Mouse (Mus musculus) hindbrain, embryonic 14.5 days (tissue): ENCODE measurements around the gene Ergic1. TPM values are rescaled to one million over a fixed set of nuclear protein-coding genes. Genes with fewer than 3 reads are reported as not detected.

Experiments used
- ATAC-seq: fragments of 200-750 bp; cut with Nextera tagmentation; 2 replicates; pipeline ENCODE4 v1.8.0; 2017; ENCODE audit warnings: moderate number of reproducible peaks, mild to moderate bottlenecking, moderate TSS enrichment, moderate library complexity; ENCODE audit not compliant: low FRiP score
- DNase-seq: peaks from one replicate; pipeline ENCODE4 v3.0.0-alpha.2; 2015; ENCODE audit warnings: low spot score
- H3K27ac ChIP-seq: fragments of 300-500 bp; sonication (generic); 2 replicates; pipeline ENCODE4 v1.5.1; 2014; ENCODE audit warnings: mild to moderate bottlenecking, moderate library complexity
- H3K27me3 ChIP-seq: fragments of 300-500 bp; sonication (generic); 2 replicates; pipeline ENCODE4 v1.6.1; 2014; ENCODE audit warnings: mild to moderate bottlenecking, low read length, mixed read lengths; ENCODE audit not compliant: control insufficient read depth, insufficient read depth
- H3K36me3 ChIP-seq: fragments of 300-500 bp; sonication (generic); replicated peaks from 2 replicates; pipeline ENCODE4 v1.6.1; 2014; ENCODE audit not compliant: control insufficient read depth, insufficient read depth
- H3K4me1 ChIP-seq: fragments of 300-500 bp; sonication (generic); replicated peaks from 2 replicates; pipeline ENCODE4 v1.6.1; 2014; ENCODE audit warnings: antibody characterized with exemption, low read length, mixed read lengths; ENCODE audit not compliant: control insufficient read depth, insufficient read depth
- H3K4me2 ChIP-seq: fragments of 300-500 bp; sonication (generic); replicated peaks from 2 replicates; pipeline ENCODE4 v1.6.1; 2014; ENCODE audit warnings: mild to moderate bottlenecking, moderate library complexity
- H3K4me3 ChIP-seq: fragments of 300-500 bp; sonication (generic); replicated peaks from 2 replicates; pipeline ENCODE4 v1.5.1; 2014; ENCODE audit warnings: mild to moderate bottlenecking, low read length
- H3K9ac ChIP-seq: fragments of 300-500 bp; sonication (generic); 2 replicates; pipeline ENCODE4 v1.6.1; 2014
- H3K9me3 ChIP-seq: fragments of 300-500 bp; sonication (generic); 2 replicates; pipeline ENCODE4 v1.6.1; 2016; ENCODE audit warnings: low read length; ENCODE audit not compliant: control insufficient read depth
- WGBS: fragments of 180-500 bp; shearing (Covaris S2); extraction: QIAGEN DNeasy Blood & Tissue Kit; methylation state at CpG from one replicate; pipeline ENCODE4 v1.1.7; 2014; 5-methylcytosine and 5-hydroxymethylcytosine counted together
- polyA plus RNA-seq: library from polyadenylated mRNA; unstranded; fragments of >200 nt; fragmentation: Nextera tagmentation; extraction: Ambion mirVana; gene quantifications from 2 replicates; pipeline ENCODE4 v1.2.1, GENCODE M21; 2014

Gene Ergic1
- polyA plus RNA-seq, 1 experiment from 2014 or later: 110 TPM

DNA sequence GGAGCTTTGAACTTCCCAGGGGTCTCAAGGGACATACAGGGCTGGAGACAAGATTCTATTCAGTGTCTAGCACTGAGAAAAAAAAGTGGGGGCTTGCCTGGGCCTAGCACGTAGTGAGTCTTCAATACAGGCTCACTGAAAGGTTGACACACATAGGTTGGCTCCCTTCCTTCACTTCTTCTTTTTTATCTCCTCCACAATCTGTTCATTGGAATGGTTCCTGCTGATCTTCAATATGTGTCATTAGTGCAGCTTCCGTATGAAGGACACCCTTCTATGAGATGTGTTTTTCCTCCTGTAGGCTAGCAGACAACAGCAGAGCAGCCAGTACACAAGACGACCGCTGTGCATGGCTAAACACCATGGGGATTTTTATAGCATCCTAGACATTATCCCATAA lies 36.5 kb upstream of the Ergic1 start:
- WGBS: 84% methylated on average over 4 of the region's 4 CpGs
- H3K36me3 ChIP-seq: no peaks in the 10 kb centered on the region
- no peak overlapping the region for H3K4me2 ChIP-seq
- ATAC-seq (no peak), DNase-seq (no peak)
- H3K9ac ChIP-seq: no peak overlapping the region
- H3K4me1 ChIP-seq: no peaks in the 10 kb centered on the region
- H3K9me3 ChIP-seq: no peaks in the 10 kb centered on the region
- no peaks in the 10 kb centered on the region for H3K27me3 ChIP-seq
- no peak overlapping the region for H3K4me3 ChIP-seq
- no peak overlapping the region for H3K27ac ChIP-seq

DNA sequence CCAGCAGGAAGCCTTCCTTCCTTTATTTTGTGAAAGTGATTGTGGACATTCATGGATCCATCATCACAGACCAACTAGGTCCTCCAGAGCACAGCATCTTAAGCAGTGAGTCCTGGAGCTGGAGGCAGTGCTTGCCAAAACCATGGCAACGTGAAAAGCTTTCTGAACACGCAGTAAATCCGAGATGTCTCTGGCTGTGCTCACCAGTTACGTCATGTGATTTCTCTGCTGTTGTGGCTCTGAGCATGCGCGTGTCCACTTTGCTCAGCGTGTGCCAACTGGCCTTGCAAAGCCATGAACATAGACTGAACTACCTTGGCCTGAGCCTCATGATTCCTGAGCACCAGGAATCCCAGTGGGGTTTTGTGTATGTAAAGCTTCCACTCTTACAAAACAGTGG lies 36.0 kb upstream of the Ergic1 start:
- H3K4me2 ChIP-seq: no peak overlapping the region
- 70% methylated on average over 7 of the region's 7 CpGs for WGBS
- DNase-seq (no peak), ATAC-seq (no peak)
- no peaks in the 10 kb centered on the region for H3K9me3 ChIP-seq
- H3K4me3 ChIP-seq: no peak overlapping the region
- no peak overlapping the region for H3K9ac ChIP-seq
- no peaks in the 10 kb centered on the region for H3K27me3 ChIP-seq
- no peak overlapping the region for H3K27ac ChIP-seq
- no peaks in the 10 kb centered on the region for H3K4me1 ChIP-seq
- no peaks in the 10 kb centered on the region for H3K36me3 ChIP-seq

DNA sequence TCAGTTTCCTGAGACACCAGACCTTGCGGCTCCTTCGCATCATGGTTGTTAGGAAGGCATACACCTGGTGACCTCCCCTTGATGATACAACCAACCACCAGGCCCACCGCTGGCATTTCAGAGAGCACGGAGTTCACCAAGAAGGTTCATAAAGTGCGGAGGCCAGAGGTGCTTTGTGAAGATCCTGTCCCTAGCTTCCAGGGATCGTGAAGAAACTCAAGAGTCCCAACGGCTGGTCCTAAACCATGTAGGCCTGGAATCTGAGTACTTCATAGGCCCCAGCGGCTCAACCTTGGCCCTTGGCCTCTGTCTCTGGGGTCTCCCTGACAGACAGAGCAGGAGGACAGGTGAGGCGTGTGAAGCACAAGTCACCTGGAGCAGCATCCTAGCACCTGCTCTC lies 34.0 kb upstream of the Ergic1 start:
- no peaks in the 10 kb centered on the region for H3K9me3 ChIP-seq
- WGBS: 94% methylated on average over 9 of the region's 9 CpGs
- H3K4me3 ChIP-seq: no peak overlapping the region
- no peak overlapping the region for H3K4me2 ChIP-seq
- H3K4me1 ChIP-seq: no peaks in the 10 kb centered on the region
- H3K27ac ChIP-seq: no peak overlapping the region
- DNase-seq: no peak
- no peak for ATAC-seq
- H3K9ac ChIP-seq: no peak overlapping the region
- no peaks in the 10 kb centered on the region for H3K36me3 ChIP-seq
- no peaks in the 10 kb centered on the region for H3K27me3 ChIP-seq

DNA sequence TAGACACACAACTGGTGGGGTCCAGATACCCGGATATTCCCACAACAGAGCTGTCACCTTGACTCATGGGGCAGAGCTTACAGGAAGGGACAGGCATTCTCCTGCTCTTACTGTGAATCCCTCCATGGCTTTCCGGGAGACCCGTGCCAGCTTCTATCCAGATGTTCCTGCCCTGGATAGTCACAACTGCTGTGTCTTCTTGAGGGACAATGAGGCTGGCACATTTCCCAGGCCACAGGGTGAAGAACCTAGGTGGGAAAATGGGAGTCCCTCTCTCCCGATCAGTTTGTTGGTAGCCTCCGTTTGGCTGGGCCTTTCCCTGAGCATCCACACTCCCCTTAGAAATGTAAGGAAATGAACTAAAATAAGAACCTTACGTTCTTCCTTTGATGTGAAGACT lies 32.5 kb upstream of the Ergic1 start:
- Histone ChIP-seq H3K36me3 (no peaks in the 10 kb centered on the region), H3K27ac (no peak overlapping the region), H3K4me3 (no peak overlapping the region), H3K4me1 (no peaks in the 10 kb centered on the region), H3K9ac (no peak overlapping the region), H3K4me2 (no peak overlapping the region), H3K9me3 (no peaks in the 10 kb centered on the region), H3K27me3 (no peaks in the 10 kb centered on the region)
- 87% methylated on average over 6 of the region's 6 CpGs for WGBS
- ATAC-seq: no peak
- DNase-seq: no peak

DNA sequence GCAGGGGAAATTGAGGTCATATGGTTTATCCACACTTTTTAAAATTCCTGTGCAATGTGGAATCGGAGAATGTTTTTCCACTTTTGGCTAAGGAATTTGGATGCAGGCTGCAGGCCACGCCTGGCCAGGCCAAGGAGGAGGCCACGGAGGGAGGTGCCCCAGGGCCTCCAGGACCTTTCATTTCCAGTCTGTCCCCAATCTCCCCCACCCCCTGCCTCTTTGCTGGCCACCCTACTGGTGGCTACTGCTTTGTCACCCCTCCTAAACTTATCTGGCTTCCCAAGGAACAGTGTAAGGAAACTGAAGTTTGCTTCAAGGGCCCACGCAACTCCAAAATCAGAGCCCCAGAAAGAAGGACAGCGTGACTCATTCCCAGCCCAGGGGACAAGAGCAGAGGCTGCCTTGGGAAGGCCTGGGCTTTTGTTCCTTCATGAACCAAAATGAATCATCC lies 31.5 kb upstream of the Ergic1 start:
- Histone ChIP-seq H3K9ac (no peak overlapping the region), H3K9me3 (no peaks in the 10 kb centered on the region), H3K36me3 (no peaks in the 10 kb centered on the region), H3K27me3 (no peaks in the 10 kb centered on the region), H3K4me1 (no peaks in the 10 kb centered on the region), H3K27ac (no peak overlapping the region), H3K4me2 (no peak overlapping the region), H3K4me3 (no peak overlapping the region)
- WGBS: 80% methylated on average over 5 of the region's 5 CpGs
- DNase-seq (no peak), ATAC-seq (no peak)

DNA sequence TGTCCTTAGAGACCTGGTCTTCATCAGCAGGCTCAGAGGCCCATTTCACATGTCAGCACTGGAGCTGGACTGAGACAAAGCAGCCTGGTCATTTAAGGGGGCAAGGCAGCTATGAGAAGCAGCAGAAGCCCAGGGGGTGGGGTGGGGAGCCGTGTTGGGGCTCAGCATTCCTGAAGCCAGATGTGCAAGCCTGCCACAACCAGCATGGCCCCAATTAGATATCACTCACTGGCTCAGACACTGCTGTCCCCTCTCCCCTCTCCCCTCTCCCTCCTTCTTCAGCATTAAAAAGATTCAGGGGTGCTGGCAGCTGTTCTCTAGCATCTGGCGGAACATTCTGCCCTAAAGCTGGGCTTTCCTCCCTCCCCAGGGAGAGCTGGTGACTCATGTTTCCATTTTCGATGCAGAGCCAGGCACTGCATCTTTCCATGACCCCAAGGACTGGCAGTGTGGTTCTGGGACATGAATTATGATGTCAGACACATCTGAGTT lies 30.7 kb upstream of the Ergic1 start:
- no peaks in the 10 kb centered on the region for H3K27me3 ChIP-seq
- no peak overlapping the region for H3K4me2 ChIP-seq
- no peaks in the 10 kb centered on the region for H3K36me3 ChIP-seq
- H3K9ac ChIP-seq: no peak overlapping the region
- ATAC-seq: no peak
- H3K9me3 ChIP-seq: no peaks in the 10 kb centered on the region
- H3K4me3 ChIP-seq: no peak overlapping the region
- H3K27ac ChIP-seq: no peak overlapping the region
- no peak for DNase-seq
- 44% methylated on average over 3 of the region's 3 CpGs for WGBS
- H3K4me1 ChIP-seq: no peaks in the 10 kb centered on the region

DNA sequence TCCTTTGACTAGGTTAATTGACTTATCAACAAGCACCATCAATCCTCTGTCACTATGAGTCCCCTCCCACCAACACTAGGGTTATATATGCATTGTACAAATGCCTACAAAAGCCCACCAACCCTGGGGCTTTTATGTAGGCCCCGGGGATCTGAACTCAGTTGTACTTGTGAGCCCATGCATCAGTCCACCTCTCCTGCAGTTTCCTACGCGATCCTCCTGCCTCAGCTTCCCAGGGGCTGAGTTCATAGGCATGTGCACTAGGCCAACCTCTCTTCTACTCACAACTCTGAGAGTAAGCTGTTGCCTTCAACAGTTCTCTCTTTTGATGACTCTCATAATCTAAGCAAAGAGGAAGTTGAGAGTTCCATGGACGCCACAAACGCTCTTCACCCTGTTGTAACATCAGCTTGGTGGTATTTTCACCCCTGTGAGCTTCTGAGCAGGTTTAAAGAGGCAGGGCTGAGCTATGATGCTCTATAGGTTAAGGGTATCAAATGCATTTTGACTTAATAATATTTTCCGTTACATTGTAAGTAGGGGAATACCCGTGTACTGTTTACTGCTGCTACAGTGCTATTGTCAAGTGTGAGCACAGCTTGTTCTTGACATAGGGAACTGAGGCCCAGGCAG lies 29.8 kb upstream of the Ergic1 start:
- H3K27ac ChIP-seq: no peak overlapping the region
- H3K9ac ChIP-seq: no peak overlapping the region
- no peak overlapping the region for H3K4me3 ChIP-seq
- no peaks in the 10 kb centered on the region for H3K9me3 ChIP-seq
- H3K27me3 ChIP-seq: no peaks in the 10 kb centered on the region
- ATAC-seq (no peak), DNase-seq (no peak)
- no peaks in the 10 kb centered on the region for H3K4me1 ChIP-seq
- no peaks in the 10 kb centered on the region for H3K36me3 ChIP-seq
- 85% methylated on average over 7 of the region's 7 CpGs for WGBS
- H3K4me2 ChIP-seq: no peak overlapping the region

DNA sequence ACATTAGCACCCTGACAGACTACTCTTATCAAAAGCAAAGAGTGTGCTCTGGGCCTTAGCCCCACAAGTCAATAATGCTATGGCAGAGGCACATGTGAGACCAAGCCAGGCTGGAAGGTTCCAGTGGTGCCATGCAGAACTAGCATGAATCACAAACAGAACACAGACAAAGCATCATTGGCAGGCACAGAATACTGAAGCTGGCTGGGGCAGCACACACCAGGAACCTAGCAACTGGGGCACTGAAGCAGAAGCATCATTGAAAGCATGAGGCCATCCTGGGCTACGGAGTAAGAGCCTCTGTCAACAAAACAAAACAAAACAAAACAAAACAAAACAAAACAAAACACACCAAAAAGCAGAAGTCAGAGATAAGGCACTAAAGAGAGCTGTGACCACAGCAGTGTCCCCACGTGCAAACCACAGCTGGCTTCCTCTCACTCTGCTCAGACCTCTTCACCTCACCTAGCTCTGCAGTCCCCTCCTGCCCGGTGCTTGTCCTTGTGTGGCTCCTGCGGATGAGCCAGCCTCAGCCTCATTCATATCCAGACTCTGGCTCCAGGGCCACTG lies 28.7 kb upstream of the Ergic1 start:
- WGBS: 56% methylated on average over 4 of the region's 4 CpGs
- DNase-seq (no peak), ATAC-seq (no peak)
- H3K9me3 ChIP-seq: no peaks in the 10 kb centered on the region
- H3K36me3 ChIP-seq: no peaks in the 10 kb centered on the region
- H3K4me2 ChIP-seq: no peak overlapping the region
- H3K4me3 ChIP-seq: no peak overlapping the region
- H3K27ac ChIP-seq: no peak overlapping the region
- H3K27me3 ChIP-seq: no peaks in the 10 kb centered on the region
- no peaks in the 10 kb centered on the region for H3K4me1 ChIP-seq
- H3K9ac ChIP-seq: no peak overlapping the region

DNA sequence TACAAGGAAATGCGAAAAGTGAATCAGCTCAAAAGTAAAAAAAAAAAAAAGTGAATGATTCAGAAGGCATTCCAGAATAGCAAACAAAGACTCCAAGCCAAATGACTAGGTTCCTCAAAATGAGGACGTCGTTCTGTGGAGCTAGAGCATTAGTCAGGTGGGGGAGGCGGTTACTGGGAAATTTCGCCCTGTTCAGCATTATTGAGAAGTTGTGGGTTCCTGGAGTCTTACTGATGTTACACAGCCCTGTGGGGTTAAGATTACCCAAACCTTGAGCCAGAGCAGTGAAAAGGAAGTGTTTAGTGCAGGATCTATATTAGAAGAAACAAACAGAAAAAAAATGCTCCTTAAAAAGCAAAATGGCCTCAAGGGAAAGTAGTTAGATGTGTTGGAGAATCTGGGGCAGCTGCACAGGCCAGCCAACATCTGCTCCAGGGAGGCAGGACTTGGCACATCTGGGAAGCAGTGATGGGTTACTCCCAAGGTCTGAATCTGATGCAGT lies 27.4 kb upstream of the Ergic1 start:
- 89% methylated on average over 5 of the region's 5 CpGs for WGBS
- no peak for ATAC-seq
- Histone ChIP-seq H3K4me2 (no peak overlapping the region), H3K9ac (no peak overlapping the region), H3K9me3 (no peaks in the 10 kb centered on the region), H3K27ac (no peak overlapping the region), H3K4me1 (no peaks in the 10 kb centered on the region), H3K4me3 (no peak overlapping the region), H3K36me3 (no peaks in the 10 kb centered on the region), H3K27me3 (no peaks in the 10 kb centered on the region)
- DNase-seq: no peak
